Mouse (Mus musculus) embryonic fibroblast, embryonic 13.5 days (primary cell): ENCODE measurements around the gene Tank. TPM values are rescaled to one million over a fixed set of nuclear protein-coding genes. Genes with fewer than 3 reads are reported as not detected.

ENCODE experiments used
- H3K27ac ChIP-seq: 2 replicates; pipeline ENCODE4 v1.5.1; 2012; ENCODE audit warnings: low read length, control low read depth, inconsistent platforms; ENCODE audit not compliant: insufficient read depth
- H3K4me1 ChIP-seq: 2 replicates; pipeline ENCODE4 v1.6.1; 2011; ENCODE audit warnings: low read length; ENCODE audit not compliant: control insufficient read depth, insufficient read depth
- H3K4me3 ChIP-seq: 2 replicates; pipeline ENCODE4 v1.5.1; 2011; ENCODE audit warnings: mild to moderate bottlenecking, control low read depth, low read length; ENCODE audit not compliant: insufficient read depth
- CTCF ChIP-seq: IDR thresholded peaks from 2 replicates; pipeline ENCODE4 v1.5.1; 2011; ENCODE audit warnings: mild to moderate bottlenecking, control low read depth, low read length, moderate library complexity, borderline replicate concordance; ENCODE audit not compliant: insufficient read depth
- POLR2A ChIP-seq: IDR thresholded peaks from 2 replicates; pipeline ENCODE4 v1.6.1; 2011; ENCODE audit warnings: low read depth, mild to moderate bottlenecking, control low read depth, low read length, moderate library complexity
- polyA plus RNA-seq: library from polyadenylated mRNA; stranded (reverse); fragments of >200 nt; gene quantifications from 2 replicates; pipeline ENCODE4 v1.2.4, GENCODE M21; 2011; ENCODE audit warnings: low read depth; ENCODE audit not compliant: missing spikeins, insufficient read length

The Tank gene
- polyA plus RNA-seq, 1 experiment = 54.7 TPM

- no peak overlapping the region for H3K27ac ChIP-seq
- H3K4me1 ChIP-seq = peaks cover 7% of the 10 kb centered on the region
- H3K4me3 ChIP-seq = no peak overlapping the region
- no peak for TF ChIP-seq CTCF
- no peak for TF ChIP-seq POLR2A
Measured at GRCm38 (mm10) chr2:61577696-61578062, 706 bp upstream of the Tank start.

GRCm38 (mm10) chr2:61579501-61579990 is 1.2 kb downstream of the Tank start:
- 0 out of 2 replicates have a peak overlapping the region, but pooled peaks have one; percentile 20 for H3K4me3 ChIP-seq
- peaks cover 7% of the 10 kb centered on the region for H3K4me1 ChIP-seq
- no peak for TF ChIP-seq CTCF
- no peak for TF ChIP-seq POLR2A
- H3K27ac ChIP-seq = peak overlapping the region; percentile 62

GRCm38 (mm10) chr2:61580091-61580490 is 1.7 kb downstream of the Tank start:
- peaks cover 7% of the 10 kb centered on the region for H3K4me1 ChIP-seq
- TF ChIP-seq CTCF = no peak
- H3K27ac ChIP-seq = peak overlapping the region; percentile 62
- H3K4me3 ChIP-seq = no peak overlapping the region

GRCm38 (mm10) chr2:61580555-61581080 is 2.2 kb downstream of the Tank start:
- no peak for TF ChIP-seq POLR2A
- no peak overlapping the region for H3K4me3 ChIP-seq
- H3K4me1 ChIP-seq = peaks cover 7% of the 10 kb centered on the region
- H3K27ac ChIP-seq = no peak overlapping the region

- Histone ChIP-seq H3K4me3 (no peak overlapping the region), H3K27ac (no peak overlapping the region), H3K4me1 (peaks cover 7% of the 10 kb centered on the region)
- TF ChIP-seq POLR2A = no peak
- TF ChIP-seq CTCF = no peak
Measured at GRCm38 (mm10) chr2:61582578-61583315, 4.4 kb downstream of the Tank start.

- Histone ChIP-seq H3K27ac (no peak overlapping the region), H3K4me1 (0 out of 2 replicates have a peak, but pooled peaks cover 2% of the 10 kb centered on the region), H3K4me3 (no peak overlapping the region)
- TF ChIP-seq POLR2A (no peak), CTCF (no peak)
Measured at GRCm38 (mm10) chr2:61585447-61585846, 7.1 kb downstream of the Tank start.

- Histone ChIP-seq H3K4me3 (no peak overlapping the region), H3K4me1 (no peaks in the 10 kb centered on the region), H3K27ac (no peak overlapping the region)
- TF ChIP-seq POLR2A (no peak), CTCF (no peak)
Measured at GRCm38 (mm10) chr2:61586166-61586565, 7.8 kb downstream of the Tank start.

- TF ChIP-seq POLR2A (no peak), CTCF (no peak)
- no peak overlapping the region for H3K27ac ChIP-seq
- peaks cover 9% of the 10 kb centered on the region; the same call in 1 of the 2 replicates for H3K4me1 ChIP-seq
- H3K4me3 ChIP-seq = no peak overlapping the region
Measured at GRCm38 (mm10) chr2:61590751-61591150, 12.4 kb downstream of the Tank start.

- H3K27ac ChIP-seq = no peak overlapping the region
- peaks cover 9% of the 10 kb centered on the region; the same call in 1 of the 2 replicates for H3K4me1 ChIP-seq
- no peak overlapping the region for H3K4me3 ChIP-seq
- TF ChIP-seq CTCF (no peak), POLR2A (no peak)
Measured at GRCm38 (mm10) chr2:61592095-61592494, 13.7 kb downstream of the Tank start.

GRCm38 (mm10) chr2:61592699-61593029 is 14.3 kb downstream of the Tank start:
- peaks cover 9% of the 10 kb centered on the region; the same call in 1 of the 2 replicates for H3K4me1 ChIP-seq
- H3K4me3 ChIP-seq = no peak overlapping the region
- H3K27ac ChIP-seq = no peak overlapping the region
- TF ChIP-seq POLR2A (no peak), CTCF (no peak)
